Comparison of ENCODE assay signal across 20 mouse cellular contexts in genomic region chr19:28283241-28284097, GRCm38 (mm10).
DNase-seq lines count a peak whose midpoint lies in the region; ATAC-seq and TF ChIP-seq lines count a peak whose summit lies in the region.
"Had no signal": no experiment of that assay in that cellular context is flagged by ENCODE, and none has a peak within 500 bp of the region (broad histone marks: within the 10 kb centered on the region; RNA-seq: fewer than 3 reads in every experiment).

No protein-coding gene starts in this region.

- no peaks in the 10 kb centered on the region for H3K27me3 ChIP-seq in embryonic facial prominence, embryonic 13.5 days
- no peaks in the 10 kb centered on the region for H3K27me3 ChIP-seq in embryonic facial prominence, embryonic 10.5 days (replicated peaks; ENCODE audit: low read depth, poor library complexity, severe bottlenecking)
- H3K27me3 ChIP-seq in hindbrain, embryonic 10.5 days (ENCODE audit: insufficient read depth, poor library complexity, severe bottlenecking): no peaks in the 10 kb centered on the region
- H3K27me3 ChIP-seq in hindbrain, embryonic 11.5 days (ENCODE audit: control insufficient read depth, insufficient read depth, low read length): no peaks in the 10 kb centered on the region
- no peaks in the 10 kb centered on the region for H3K27me3 ChIP-seq in cerebellum, adult 2 months (ENCODE audit: control insufficient read depth, insufficient read depth, low read length)
- H3K27me3 ChIP-seq: heart, embryonic 15.5 days; hindbrain, embryonic 12.5 days; liver, embryonic 12.5 days; neural tube, embryonic 12.5 days had no signal

- no peak for ATAC-seq in embryonic facial prominence, embryonic 13.5 days (ENCODE audit: insufficient number of reproducible peaks, insufficient read depth, low FRiP score, low TSS enrichment, low read depth)
- ATAC-seq in hindbrain, embryonic 11.5 days (ENCODE audit: low FRiP score): no peak
- ATAC-seq: liver, embryonic 12.5 days had no signal

- no peaks in the 10 kb centered on the region for H3K9me3 ChIP-seq in embryonic facial prominence, embryonic 13.5 days
- no peaks in the 10 kb centered on the region for H3K9me3 ChIP-seq in embryonic facial prominence, embryonic 10.5 days
- H3K9me3 ChIP-seq in hindbrain, embryonic 10.5 days: no peaks in the 10 kb centered on the region
- H3K9me3 ChIP-seq in hindbrain, embryonic 11.5 days (ENCODE audit: control insufficient read depth, low read length): no peaks in the 10 kb centered on the region
- H3K9me3 ChIP-seq: forebrain, embryonic 10.5 days; G1E; heart, embryonic 15.5 days; hindbrain, embryonic 12.5 days; liver, embryonic 12.5 days; neural tube, embryonic 12.5 days had no signal

- peaks cover 12% of the 10 kb centered on the region for H3K4me1 ChIP-seq in embryonic facial prominence, embryonic 13.5 days
- H3K4me1 ChIP-seq in embryonic facial prominence, embryonic 10.5 days: peaks cover 4% of the 10 kb centered on the region; the same call in 1 of the 2 replicates
- peaks cover 14% of the 10 kb centered on the region for H3K4me1 ChIP-seq in hindbrain, embryonic 10.5 days (replicated peaks)
- H3K4me1 ChIP-seq in hindbrain, embryonic 11.5 days (replicated peaks; ENCODE audit: control insufficient read depth, insufficient read depth, low read length): no peaks in the 10 kb centered on the region
- no peaks in the 10 kb centered on the region for H3K4me1 ChIP-seq in cerebellum, adult 2 months (ENCODE audit: control insufficient read depth, insufficient read depth, low read length)
- H3K4me1 ChIP-seq: heart, embryonic 15.5 days; hindbrain, embryonic 12.5 days; liver, embryonic 12.5 days; neural tube, embryonic 12.5 days had no signal

- no peak overlapping the region for H3K4me2 ChIP-seq in embryonic facial prominence, embryonic 13.5 days
- H3K4me2 ChIP-seq in hindbrain, embryonic 11.5 days (replicated peaks; ENCODE audit: low read depth, low read length): no peak overlapping the region
- H3K4me2 ChIP-seq: heart, embryonic 15.5 days; hindbrain, embryonic 12.5 days; liver, embryonic 12.5 days; neural tube, embryonic 12.5 days had no signal

- H3K27ac ChIP-seq in embryonic facial prominence, embryonic 13.5 days: peak overlapping the region; percentile 58
- H3K27ac ChIP-seq in embryonic facial prominence, embryonic 10.5 days (replicated peaks): no peak overlapping the region
- 0 out of 2 replicates have a peak overlapping the region, but pooled peaks have one; percentile 53 for H3K27ac ChIP-seq in hindbrain, embryonic 10.5 days
- H3K27ac ChIP-seq in hindbrain, embryonic 11.5 days (ENCODE audit: low read depth, low read length): no peak overlapping the region
- H3K27ac ChIP-seq in cerebellum, adult 2 months (ENCODE audit: insufficient read depth, low read length): no peak overlapping the region
- H3K27ac ChIP-seq: forebrain, embryonic 10.5 days; heart, embryonic 15.5 days; hindbrain, embryonic 12.5 days; liver, embryonic 12.5 days; neural tube, embryonic 12.5 days had no signal

- no peak for TF ChIP-seq CTCF in cerebellum, adult 2 months (IDR thresholded peaks at IDR 0.05; ENCODE audit: borderline replicate concordance, insufficient read depth, low read depth, low read length)

- DNase-seq in embryonic facial prominence, embryonic 10.5 days (ENCODE audit: low spot score): no peak
- DNase-seq in hindbrain, embryonic 10.5 days (ENCODE audit: low spot score): no peak
- no peak for DNase-seq in hindbrain, embryonic 11.5 days (ENCODE audit: low spot score)
- DNase-seq in gastrocnemius, postnatal 25 days: peak; percentile 12
- no peak for DNase-seq in right cerebral cortex, adult 2 months (ENCODE audit: low spot score in 2 of 2)
- no peak for DNase-seq in kidney, postnatal 4 days
- no peak for DNase-seq in cerebellum, adult 2 months
- DNase-seq: cerebellum, adult 8-10 months; kidney, adult 8-10 months; kidney, postnatal 14 days; left cerebral cortex, postnatal 4 days; lung, adult 2 months; thymus, postnatal 36 days had no signal

- H3K4me3 ChIP-seq in embryonic facial prominence, embryonic 13.5 days: no peak overlapping the region
- no peak overlapping the region for H3K4me3 ChIP-seq in embryonic facial prominence, embryonic 10.5 days
- no peak overlapping the region for H3K4me3 ChIP-seq in hindbrain, embryonic 10.5 days
- no peak overlapping the region for H3K4me3 ChIP-seq in hindbrain, embryonic 11.5 days (ENCODE audit: low read depth, low read length)
- no peak overlapping the region for H3K4me3 ChIP-seq in cerebellum, adult 2 months (replicated peaks; ENCODE audit: insufficient read depth, low read depth, low read length)
- H3K4me3 ChIP-seq: forebrain, embryonic 10.5 days; heart, embryonic 15.5 days; hindbrain, embryonic 12.5 days; liver, embryonic 12.5 days; neural tube, embryonic 12.5 days had no signal

- no peak for TF ChIP-seq POLR2A in cerebellum, adult 2 months (IDR thresholded peaks at IDR 0.05; ENCODE audit: borderline replicate concordance, insufficient read depth, low read length)

- H3K9ac ChIP-seq in embryonic facial prominence, embryonic 13.5 days: no peak overlapping the region
- H3K9ac ChIP-seq in hindbrain, embryonic 11.5 days (ENCODE audit: low read depth, low read length): no peak overlapping the region
- H3K9ac ChIP-seq: heart, embryonic 15.5 days; hindbrain, embryonic 12.5 days; liver, embryonic 12.5 days; neural tube, embryonic 12.5 days had no signal

- WGBS in embryonic facial prominence, embryonic 13.5 days: 75% methylated on average over 7 of the region's 7 CpGs
- WGBS in embryonic facial prominence, embryonic 10.5 days: 84% methylated on average over 7 of the region's 7 CpGs
- 82% methylated on average over 7 of the region's 7 CpGs for WGBS in hindbrain, embryonic 10.5 days
- WGBS in hindbrain, embryonic 11.5 days: 93% methylated on average over 7 of the region's 7 CpGs
- WGBS in cerebellum, adult 2 months: 85% methylated on average over 7 of the region's 7 CpGs

- no peaks in the 10 kb centered on the region for H3K36me3 ChIP-seq in embryonic facial prominence, embryonic 13.5 days
- no peaks in the 10 kb centered on the region for H3K36me3 ChIP-seq in embryonic facial prominence, embryonic 10.5 days (replicated peaks)
- no peaks in the 10 kb centered on the region for H3K36me3 ChIP-seq in hindbrain, embryonic 10.5 days
- no peaks in the 10 kb centered on the region for H3K36me3 ChIP-seq in hindbrain, embryonic 11.5 days (ENCODE audit: control insufficient read depth, insufficient read depth, low read length)
- H3K36me3 ChIP-seq: forebrain, embryonic 10.5 days; G1E; heart, embryonic 15.5 days; hindbrain, embryonic 12.5 days; liver, embryonic 12.5 days; neural tube, embryonic 12.5 days had no signal

Comparison
In these comparisons a context has a peak if more than half of its experiments do, and no peak if none do; other contexts are left out.
1. H3K27ac ChIP-seq: peak in embryonic facial prominence, embryonic 13.5 days (single experiment) and hindbrain, embryonic 10.5 days (single experiment); none in embryonic facial prominence, embryonic 10.5 days (single experiment), hindbrain, embryonic 11.5 days (single experiment) and cerebellum, adult 2 months (single experiment).